Mouse (Mus musculus) midbrain, embryonic 10.5 days (tissue): ENCODE results near the gene Icam2. TPM values are rescaled to one million over a fixed set of nuclear protein-coding genes. Genes with fewer than 3 reads are reported as not detected.

Experiments used
- DNase-seq: peaks from one replicate; pipeline ENCODE4 v3.0.0-alpha.2; 2017; ENCODE audit warnings: low spot score
- H3K27ac ChIP-seq: fragments of 300-500 bp; sonication (generic); replicated peaks from 2 replicates; pipeline ENCODE4 v1.5.1; 2016; ENCODE audit warnings: mild to moderate bottlenecking
- H3K27me3 ChIP-seq: fragments of 300-500 bp; sonication (generic); 2 replicates; pipeline ENCODE4 v1.6.1; 2016; ENCODE audit warnings: low read depth, mild to moderate bottlenecking; ENCODE audit not compliant: poor library complexity, severe bottlenecking
- H3K36me3 ChIP-seq: fragments of 300-500 bp; sonication (generic); 2 replicates; pipeline ENCODE4 v1.6.1; 2016; ENCODE audit warnings: mild to moderate bottlenecking, moderate library complexity
- H3K4me1 ChIP-seq: fragments of 300-500 bp; sonication (generic); 2 replicates; pipeline ENCODE4 v1.6.1; 2016
- H3K4me3 ChIP-seq: fragments of 300-500 bp; sonication (generic); 2 replicates; pipeline ENCODE4 v1.5.1; 2016; ENCODE audit warnings: mild to moderate bottlenecking, moderate library complexity
- H3K9me3 ChIP-seq: fragments of 300-500 bp; sonication (generic); replicated peaks from 2 replicates; pipeline ENCODE4 v1.6.1; 2016; ENCODE audit warnings: mild to moderate bottlenecking
- WGBS: fragments of 180-500 bp; shearing (Covaris S2); methylation state at CpG from one replicate; pipeline ENCODE4 v1.1.7; 2016; 5-methylcytosine and 5-hydroxymethylcytosine counted together
- polyA plus RNA-seq: library from polyadenylated mRNA; unstranded; fragments of >200 nt; fragmentation: Nextera tagmentation; extraction: Ambion mirVana; gene quantifications from 2 replicates; pipeline ENCODE4 v1.2.1, GENCODE M21; 2016

Gene Icam2
- polyA plus RNA-seq, 1 experiment from 2014 or later: 15.0 TPM

DNA sequence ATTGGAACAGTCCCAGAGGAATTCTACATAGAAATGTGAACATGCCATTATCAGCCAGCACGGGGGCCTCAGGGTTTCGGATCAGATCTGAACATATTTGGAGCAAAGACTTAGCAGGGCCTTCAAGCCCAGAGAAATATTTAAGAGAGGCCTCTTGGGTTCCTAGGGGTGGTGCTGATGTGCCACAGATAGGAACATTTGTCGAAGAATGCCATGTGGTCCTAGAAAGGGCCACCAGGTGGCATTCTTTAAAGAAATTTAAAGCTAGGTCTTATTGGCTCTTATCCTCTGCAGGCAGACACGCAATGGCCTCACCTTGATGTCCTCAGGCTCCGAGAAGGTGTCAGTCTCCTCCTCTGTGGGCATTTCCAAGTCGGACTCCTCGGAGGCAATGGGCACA, 58.2 kb downstream of the Icam2 start:
- WGBS: 75% methylated on average over 7 of the region's 7 CpGs

DNA sequence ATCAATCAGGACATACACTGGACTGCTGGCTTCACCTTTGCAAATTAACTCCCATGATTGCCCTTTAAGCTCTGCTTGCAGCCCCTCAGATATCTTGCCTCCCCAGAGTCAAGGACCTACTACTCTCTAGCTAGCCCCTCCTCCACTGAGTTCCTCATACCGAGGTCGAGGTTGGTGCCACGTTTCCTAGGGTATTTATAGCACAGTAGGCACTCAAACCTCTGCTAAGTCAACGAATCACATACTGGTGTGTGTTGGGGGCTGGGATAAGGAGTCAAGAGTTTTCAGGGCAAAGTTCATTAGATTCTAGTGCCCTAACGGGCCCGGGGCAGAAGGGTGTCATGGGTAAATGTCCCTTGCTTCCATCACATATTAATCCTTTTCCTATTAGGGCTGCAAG, 58.7 kb downstream of the Icam2 start:
- Histone ChIP-seq H3K36me3 (no peaks in the 10 kb centered on the region), H3K27ac (no peak overlapping the region), H3K27me3 (no peaks in the 10 kb centered on the region), H3K4me1 (peaks cover 38% of the 10 kb centered on the region), H3K9me3 (no peaks in the 10 kb centered on the region), H3K4me3 (no peak overlapping the region)
- no peak for DNase-seq
- WGBS: 82% methylated on average over 6 of the region's 6 CpGs

More for the DNA sequence above, 58.2 kb downstream of the Icam2 start:
- H3K36me3 ChIP-seq: no peaks in the 10 kb centered on the region
- no peak overlapping the region for H3K27ac ChIP-seq
- no peak for DNase-seq
- no peak overlapping the region for H3K4me3 ChIP-seq
- no peaks in the 10 kb centered on the region for H3K9me3 ChIP-seq
- no peaks in the 10 kb centered on the region for H3K27me3 ChIP-seq
- peaks cover 35% of the 10 kb centered on the region for H3K4me1 ChIP-seq

DNA sequence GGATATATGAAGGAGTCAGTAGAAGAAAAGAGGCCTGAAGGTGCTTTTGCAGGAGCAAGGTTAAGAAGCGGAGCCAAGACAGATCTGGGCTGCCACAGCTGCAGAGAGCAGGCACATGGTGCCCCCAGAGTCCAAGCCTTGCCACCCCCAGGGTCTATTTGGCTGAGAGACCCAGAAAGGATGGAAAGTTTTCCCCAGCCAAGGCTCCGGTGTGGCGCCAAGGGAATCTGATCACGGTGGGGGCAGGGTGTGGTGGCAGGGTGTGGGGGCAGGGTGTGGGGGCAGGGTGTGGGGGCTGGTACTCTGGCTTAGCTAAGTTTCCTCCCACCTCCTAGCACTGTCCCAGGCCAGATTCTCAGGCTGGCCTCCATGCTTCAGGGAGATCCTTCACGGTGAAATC, 59.4 kb downstream of the Icam2 start:
- no peak for DNase-seq
- no peaks in the 10 kb centered on the region for H3K9me3 ChIP-seq
- H3K27ac ChIP-seq: no peak overlapping the region; the same call in 1 of the 2 replicates
- WGBS: 69% methylated on average over 5 of the region's 5 CpGs
- H3K27me3 ChIP-seq: no peaks in the 10 kb centered on the region
- no peak overlapping the region for H3K4me3 ChIP-seq
- H3K36me3 ChIP-seq: no peaks in the 10 kb centered on the region
- peaks cover 36% of the 10 kb centered on the region for H3K4me1 ChIP-seq

Other genes starting within 250 kb of the Icam2 start
- gene Gm10840, start 227.2 kb downstream of the Icam2 start, polyA plus RNA-seq: 0.57 TPM in 1 of 2 replicates, not detected in the other
- gene Limd2, start 227.2 kb downstream of the Icam2 start, polyA plus RNA-seq: 364 and 366 TPM in 2 replicates
- gene Strada, start 185.9 kb downstream of the Icam2 start, polyA plus RNA-seq: 41.8 and 42.4 TPM in 2 replicates
- 69.9 and 74.0 TPM in 2 replicates for gene Ccdc47, start 171.7 kb downstream of the Icam2 start, polyA plus RNA-seq
- gene Ddx42, start 171.1 kb downstream of the Icam2 start, polyA plus RNA-seq: 100 and 112 TPM in 2 replicates
- gene Ftsj3, start 132.0 kb downstream of the Icam2 start, polyA plus RNA-seq: 78.1 and 83.8 TPM in 2 replicates
- 408 and 433 TPM in 2 replicates for gene Psmc5, start 131.9 kb downstream of the Icam2 start, polyA plus RNA-seq
- gene Smarcd2, start 115.1 kb downstream of the Icam2 start, polyA plus RNA-seq: 19.3 and 20.0 TPM in 2 replicates
- gene Tcam1, start 111.4 kb downstream of the Icam2 start, polyA plus RNA-seq: 0.06 and 0.15 TPM in 2 replicates
- not detected in 2 replicates for gene Gh, start 86.2 kb downstream of the Icam2 start, polyA plus RNA-seq
- 0.99 TPM in 2 replicates for gene Cd79b, start 73.3 kb downstream of the Icam2 start, polyA plus RNA-seq
- gene Scn4a, start 34.8 kb downstream of the Icam2 start, polyA plus RNA-seq: 0.10 and 0.15 TPM in 2 replicates
- 0.10 TPM in 1 of 2 replicates, not detected in the other for gene Prr29, start 22.6 kb downstream of the Icam2 start, polyA plus RNA-seq
- 5.0 and 5.2 TPM in 2 replicates for gene Ern1, start 99.8 kb upstream of the Icam2 start, polyA plus RNA-seq
- gene Tex2, start 225.3 kb upstream of the Icam2 start, polyA plus RNA-seq: 5.6 and 7.5 TPM in 2 replicates